Mouse (Mus musculus) v-Abl transformed pro-B cells (cell line): ENCODE measurements at regions not wholly inside any gene's neighbourhood (a gene's known extent, or its start where the extent isn't known, plus 50 kb on each side); places are given as distances from the start of the nearest gene placed in this dataset.
"Not testable (repeated sequence)": the region's sequence is repeated elsewhere in the genome, so short reads cannot be mapped to it uniquely, and the experiment has no call there.

ENCODE experiments used
- in situ Hi-C, 2 experiments: fragments of 400-800 bp; cut with MboI; formaldehyde crosslinking; loops; one replicate each; pipeline ENCODE4 v1.15.1; 2025; ENCODE audit not compliant: unreplicated experiment in 2 of 2

- in situ Hi-C loops, result no loop called here
Observed at GRCm38 (mm10) chr6:31917411-31918131, 132.5 kb upstream of the 1700012A03Rik start.

- in situ Hi-C loops, result no loop called here
Observed at GRCm38 (mm10) chr6:31901791-31902190, 148.3 kb upstream of the 1700012A03Rik start.

- in situ Hi-C loops, result no loop called here
Observed at GRCm38 (mm10) chr6:31899055-31899454, 151.0 kb upstream of the 1700012A03Rik start.

GRCm38 (mm10) chr6:31898609-31899008, 151.4 kb upstream of the 1700012A03Rik start:
- in situ Hi-C loops, result no loop called here

GRCm38 (mm10) chr6:31897001-31897400, 153.0 kb upstream of the 1700012A03Rik start:
- in situ Hi-C loops, result no loop called here

- in situ Hi-C loops, result no loop called here
Observed at GRCm38 (mm10) chr6:31895835-31896234, 154.2 kb upstream of the 1700012A03Rik start.

GRCm38 (mm10) chr6:31886931-31887330, 163.1 kb upstream of the 1700012A03Rik start:
- in situ Hi-C loops, result no loop called here

- in situ Hi-C loops, result not testable (repeated sequence)
Observed at GRCm38 (mm10) chr6:31885196-31885595, 164.8 kb upstream of the 1700012A03Rik start.

- in situ Hi-C loops, result no loop called here
Observed at GRCm38 (mm10) chr6:31883726-31884125, 166.3 kb upstream of the 1700012A03Rik start.

- in situ Hi-C loops, result no loop called here
Observed at GRCm38 (mm10) chr6:31874616-31875015, 175.4 kb upstream of the 1700012A03Rik start.

GRCm38 (mm10) chr6:31873911-31874310, 176.1 kb upstream of the 1700012A03Rik start:
- in situ Hi-C loops, result no loop called here

- in situ Hi-C loops, result no loop called here
Observed at GRCm38 (mm10) chr6:31871766-31872165, 178.3 kb upstream of the 1700012A03Rik start.

- in situ Hi-C loops, result no loop called here
Observed at GRCm38 (mm10) chr6:31861996-31862395, 188.1 kb upstream of the 1700012A03Rik start.

- in situ Hi-C loops, result no loop called here
Observed at GRCm38 (mm10) chr6:31859621-31860020, 190.4 kb upstream of the 1700012A03Rik start.

- in situ Hi-C loops, result no loop called here
Observed at GRCm38 (mm10) chr6:31854261-31854660, 195.8 kb upstream of the 1700012A03Rik start.

GRCm38 (mm10) chr6:31846319-31846718, 203.7 kb upstream of the 1700012A03Rik start:
- in situ Hi-C loops, result loop anchor here in 1 of 2 experiments (25.0 kb wide), 1 partner anchor 309 kb away; no protein-coding TSS in a partner anchor

GRCm38 (mm10) chr6:31845671-31846070, 204.4 kb upstream of the 1700012A03Rik start:
- in situ Hi-C loops, result loop anchor here in 1 of 2 experiments (25.0 kb wide), 1 partner anchor 308 kb away; no protein-coding TSS in a partner anchor

GRCm38 (mm10) chr6:31840621-31841020, 209.4 kb upstream of the 1700012A03Rik start:
- in situ Hi-C loops, result loop anchor here in 1 of 2 experiments (25.0 kb wide), 1 partner anchor 303 kb away; no protein-coding TSS in a partner anchor

GRCm38 (mm10) chr6:31838588-31838987, 211.5 kb upstream of the 1700012A03Rik start:
- in situ Hi-C loops, result loop anchor here in 1 of 2 experiments (25.0 kb wide), 1 partner anchor 301 kb away; no protein-coding TSS in a partner anchor

GRCm38 (mm10) chr6:31835795-31836194, 214.3 kb upstream of the 1700012A03Rik start:
- in situ Hi-C loops, result loop anchor here in 1 of 2 experiments (25.0 kb wide), 1 partner anchor 298 kb away; no protein-coding TSS in a partner anchor

GRCm38 (mm10) chr6:31834503-31834902, 215.5 kb upstream of the 1700012A03Rik start:
- in situ Hi-C loops, result loop anchor here in 1 of 2 experiments (25.0 kb wide), 1 partner anchor 297 kb away; no protein-coding TSS in a partner anchor

GRCm38 (mm10) chr6:31830610-31831009, 219.4 kb upstream of the 1700012A03Rik start:
- in situ Hi-C loops, result loop anchor here in 1 of 2 experiments (25.0 kb wide), 1 partner anchor 293 kb away; no protein-coding TSS in a partner anchor
